Mouse (Mus musculus): ENCODE results near the gene Raf1.
A peak's percentile ranks its signal among the peaks of the same experiment; 100 is the strongest.

Gene Raf1

DNA sequence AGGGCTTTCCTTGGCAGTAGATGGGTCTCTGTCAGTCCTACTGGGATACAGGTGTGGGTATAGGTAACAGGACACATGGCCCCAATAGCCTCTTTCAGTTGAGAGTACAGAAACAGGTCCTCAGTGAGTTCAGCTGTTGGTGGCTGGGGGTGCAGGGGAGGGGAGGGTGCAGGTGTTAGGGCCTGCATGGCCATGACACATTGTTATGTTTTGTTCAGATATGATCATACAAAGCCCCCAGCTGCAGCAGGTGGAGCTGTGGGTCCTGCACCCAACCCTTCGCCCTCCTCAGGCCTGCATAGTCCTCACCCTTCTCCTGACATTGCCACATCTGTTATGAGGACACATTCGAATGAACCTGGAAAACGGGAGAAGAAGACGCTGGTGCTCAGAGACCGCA, 66.1 kb downstream of the Raf1 start:
- DNase-seq = no peak

DNA sequence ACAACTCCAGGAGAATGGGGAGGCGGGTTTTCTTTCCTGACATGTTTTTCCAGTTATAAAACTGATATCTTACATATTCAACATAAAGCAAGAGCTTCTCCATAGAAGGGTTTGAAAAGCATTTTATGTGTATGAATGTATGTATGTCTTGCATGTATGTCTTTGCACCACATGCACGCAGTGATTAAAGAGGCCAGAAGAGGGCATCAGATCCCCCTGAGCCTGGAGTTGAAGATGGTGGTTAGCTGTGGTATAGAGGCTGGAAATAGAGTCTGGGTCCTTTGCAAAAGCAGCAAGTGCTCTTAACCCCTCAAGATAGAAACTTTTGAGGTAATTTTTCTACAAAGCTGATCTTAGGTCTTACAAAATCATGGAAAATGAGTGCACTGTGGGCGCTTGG, 67.3 kb downstream of the Raf1 start:
- peak; percentile 22 for DNase-seq

DNA sequence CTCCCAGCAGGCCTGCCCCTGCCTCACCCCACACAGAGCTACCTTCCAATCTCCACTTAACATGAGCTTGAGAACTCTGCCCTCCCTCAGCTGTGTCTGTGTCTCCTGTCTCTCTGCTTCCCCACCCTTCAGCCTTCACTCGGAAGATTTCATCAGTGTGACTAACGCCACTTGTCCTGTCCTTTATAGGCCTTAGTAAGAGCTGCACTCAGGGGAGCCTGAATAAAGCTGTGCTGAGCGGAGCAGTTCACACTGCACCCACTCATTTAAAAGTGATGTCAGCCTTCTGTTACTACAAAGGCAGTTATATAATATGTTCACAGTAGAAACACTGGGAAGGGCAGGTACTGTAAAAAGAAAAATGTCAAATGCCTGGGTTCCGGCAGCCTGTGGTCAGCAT, 69.0 kb downstream of the Raf1 start:
- no peak for DNase-seq

DNA sequence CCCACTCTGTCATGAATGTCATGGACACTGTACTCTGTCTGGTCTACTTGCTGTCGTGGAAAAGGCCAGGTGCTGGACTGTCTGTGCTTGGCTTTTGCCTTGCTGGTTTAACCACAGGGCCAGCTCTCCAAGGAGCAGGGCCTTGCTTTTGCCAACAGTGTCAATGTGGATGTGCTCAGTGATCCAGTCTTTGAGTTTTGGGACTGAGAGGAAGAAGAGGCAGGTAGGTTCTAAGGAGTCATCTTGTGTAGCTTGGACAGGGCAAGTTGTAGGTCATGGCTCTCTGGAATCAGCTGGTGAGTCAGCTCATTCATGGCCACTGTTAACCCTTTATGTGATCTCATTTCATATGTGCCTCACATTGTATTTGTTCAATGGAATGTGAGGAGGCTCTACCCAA, 70.0 kb downstream of the Raf1 start:
- DNase-seq = no peak

DNA sequence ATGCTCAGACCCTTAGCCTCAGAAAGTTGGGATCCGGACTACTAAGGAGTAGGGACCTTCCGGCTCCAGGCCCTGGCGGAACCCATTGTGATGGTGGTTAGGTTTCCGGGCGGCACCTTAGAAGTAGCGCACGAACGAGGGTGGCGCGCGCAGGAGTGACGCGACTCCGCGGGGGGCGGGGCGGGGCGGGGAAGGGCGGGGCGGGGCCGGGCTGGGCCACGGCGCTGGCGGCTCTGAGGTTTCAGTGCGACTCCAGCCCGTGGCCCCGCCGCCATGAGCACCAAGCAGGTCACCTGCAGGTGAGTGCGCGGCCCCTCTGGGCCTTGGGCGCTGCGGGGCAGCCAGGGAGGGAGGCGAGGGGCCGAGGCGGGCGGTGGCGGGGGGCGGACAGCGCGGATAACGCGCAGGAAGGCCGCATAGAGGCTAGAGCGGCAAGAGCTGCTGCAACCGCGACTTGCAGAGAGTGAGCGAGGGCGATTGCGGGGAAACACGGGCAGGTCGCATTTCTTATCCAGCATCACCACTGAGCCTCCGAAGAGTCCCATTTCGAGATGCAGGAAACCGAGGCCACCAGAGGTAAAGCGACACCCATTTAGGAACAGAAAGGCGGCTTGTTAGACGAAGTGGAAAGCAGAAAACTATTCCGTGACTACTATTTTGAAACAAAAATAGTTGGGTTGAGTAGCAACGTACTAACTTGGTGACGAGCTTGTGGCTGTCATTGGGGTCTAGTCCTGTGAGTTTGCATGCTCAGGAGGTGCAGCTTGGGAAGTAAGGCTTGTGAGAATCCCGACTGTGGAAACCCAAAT, 74.5 kb downstream of the Raf1 start, which contains the start of gene Mkrn2:
TSS of gene Mkrn2 (plus strand) at position 188 of the 809 bp plus-strand sequence.
- DNase-seq = peak; percentile 88

DNA sequence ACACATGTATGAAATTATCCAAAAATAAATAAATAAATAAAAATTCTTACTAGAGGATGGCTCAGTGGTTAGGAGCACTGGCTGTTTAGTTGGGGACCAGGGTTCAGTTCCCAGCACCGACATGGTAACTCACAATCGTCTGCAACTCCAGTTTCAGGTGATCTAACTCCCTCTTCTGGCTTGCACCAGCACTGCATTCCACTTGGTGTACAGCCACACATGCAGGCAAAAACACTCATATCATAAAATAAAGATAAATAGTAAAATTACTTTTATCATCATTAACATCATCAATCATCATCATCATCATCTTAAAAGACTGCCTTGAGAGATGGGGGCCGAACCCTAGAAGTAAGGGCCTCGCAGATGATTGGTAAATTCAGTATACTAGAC, 75.1 kb downstream of the Raf1 start:
- no peak for DNase-seq

DNA sequence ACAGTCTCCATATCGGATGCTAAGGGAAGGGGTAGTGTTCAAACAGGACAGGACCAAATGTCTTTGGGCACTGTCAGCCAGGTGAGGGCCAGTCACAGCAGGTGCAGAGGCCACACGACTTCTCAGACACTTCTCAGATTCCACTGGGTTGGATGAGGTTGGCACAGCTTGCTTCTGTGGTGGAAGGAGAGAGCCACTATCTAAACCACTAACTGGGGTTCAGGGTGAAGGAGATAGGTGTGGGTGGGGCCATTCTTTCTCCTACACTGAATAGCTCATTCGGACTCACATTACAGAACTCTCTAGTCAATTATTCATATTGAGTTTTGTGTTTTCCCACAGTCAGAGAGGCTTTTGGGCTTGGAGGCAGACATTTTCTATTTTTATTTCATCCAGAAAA, 80.8 kb downstream of the Raf1 start:
- no peak for DNase-seq

DNA sequence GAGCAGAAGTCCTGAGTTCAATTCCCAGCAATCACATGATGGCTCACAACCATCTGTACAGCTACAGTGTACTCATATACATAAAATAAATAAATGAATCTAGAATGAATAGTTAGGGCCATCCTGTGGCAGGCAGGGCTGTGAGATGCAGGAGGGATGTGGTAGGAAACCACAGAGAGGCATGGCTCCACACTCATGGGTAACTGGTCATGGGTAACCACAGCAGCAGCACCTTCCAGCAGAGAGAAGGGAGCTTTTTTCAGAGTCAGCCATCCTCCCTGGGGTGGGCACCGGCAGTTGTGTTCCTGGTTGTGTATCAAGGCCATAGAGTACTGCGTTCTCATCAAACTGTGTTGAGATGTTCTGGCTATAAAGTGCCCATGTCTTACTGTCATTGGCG, 82.0 kb downstream of the Raf1 start:
- DNase-seq = no peak

DNA sequence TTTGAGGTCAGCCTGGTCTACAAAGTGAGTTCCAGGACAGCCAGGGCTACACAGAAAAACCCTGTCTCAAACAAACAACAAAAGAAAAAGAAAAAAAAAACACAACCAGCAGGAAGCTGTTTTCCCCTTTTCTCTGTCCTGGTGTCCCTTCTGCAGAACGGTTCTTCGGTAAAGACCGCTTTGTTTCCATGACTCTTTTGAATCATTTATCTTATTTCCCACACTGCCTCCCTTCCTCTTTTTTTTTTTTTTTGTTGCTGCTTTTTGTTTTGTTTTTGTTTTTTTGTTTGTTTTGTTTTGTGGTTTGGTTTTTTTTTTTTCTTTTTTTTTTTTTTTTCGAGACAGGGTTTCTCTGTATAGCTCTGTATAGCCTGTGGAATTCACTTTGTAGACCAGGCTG, 83.2 kb downstream of the Raf1 start:
- DNase-seq = no peak

DNA sequence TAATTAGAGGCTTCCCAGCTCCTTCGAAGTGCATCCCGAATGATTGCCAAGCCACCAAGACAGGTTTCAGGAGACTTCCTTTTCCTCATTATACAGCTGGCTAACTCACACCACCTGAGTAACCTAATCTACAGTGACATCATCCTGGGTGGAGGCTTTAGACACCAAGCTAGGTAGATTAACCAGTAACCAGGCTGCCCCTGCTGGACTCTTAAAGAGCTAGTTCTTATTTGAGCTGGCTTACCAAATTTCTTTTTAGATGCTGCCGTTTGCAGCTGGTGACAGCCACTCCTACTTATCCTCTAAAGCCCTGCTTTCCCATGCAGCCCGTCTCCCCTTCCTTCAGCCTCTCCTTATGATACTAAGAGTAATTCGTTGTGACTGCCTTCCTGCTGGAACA, 84.0 kb downstream of the Raf1 start, which contains the start of gene Mkrn2os:
TSS of gene Mkrn2os (minus strand) at position 119 of the 400 bp plus-strand sequence.
- no peak for DNase-seq

DNA sequence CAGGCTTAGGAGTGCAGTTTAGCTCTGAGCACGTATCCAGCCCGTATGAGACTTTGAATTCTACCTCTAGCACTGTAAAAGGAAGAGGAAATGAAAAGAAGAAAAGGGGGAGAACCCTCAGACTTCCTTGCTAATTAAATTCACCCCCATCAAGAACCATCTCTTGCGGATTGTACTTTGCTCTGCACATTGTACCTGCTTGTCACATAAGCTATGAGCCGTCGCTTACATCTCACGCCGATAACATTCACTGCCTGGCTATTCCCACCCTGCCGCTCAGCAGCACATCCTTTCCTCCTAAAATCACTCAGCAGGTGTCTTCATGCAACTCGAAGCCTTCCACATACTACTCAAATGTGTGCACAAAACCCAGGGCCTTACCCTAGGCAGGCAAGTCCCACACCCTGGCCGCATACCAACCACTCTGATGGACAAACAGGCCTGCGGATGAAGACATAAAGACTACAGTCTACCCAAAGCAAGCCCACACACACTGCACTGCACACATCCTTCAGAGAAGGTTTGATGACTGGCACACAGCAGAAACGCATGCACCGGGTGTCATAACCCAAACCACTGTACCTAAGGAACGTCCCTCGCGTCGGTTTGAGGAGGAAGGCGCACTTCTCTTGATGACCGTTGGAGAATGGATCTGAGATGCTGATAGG, 84.6 kb downstream of the Raf1 start:
- no peak for DNase-seq

DNA sequence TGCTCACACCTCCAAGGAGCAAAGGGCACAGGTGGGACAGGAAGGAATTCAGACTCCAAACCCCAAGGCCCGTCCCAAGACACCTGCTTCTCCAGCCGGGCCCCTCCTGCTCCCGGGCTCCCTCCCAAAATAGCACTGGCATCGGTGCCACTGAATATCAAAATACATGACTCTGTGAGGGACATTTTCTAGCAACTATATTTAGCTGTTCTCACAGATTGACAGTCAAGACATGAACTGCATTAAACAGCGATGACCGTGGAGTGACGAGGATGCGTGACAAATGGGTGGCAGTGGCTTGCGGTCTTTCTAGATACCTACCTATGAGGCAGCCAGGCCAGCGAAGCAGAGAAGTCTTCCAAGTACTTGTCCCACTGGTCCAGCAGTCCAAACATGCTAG, 90.1 kb downstream of the Raf1 start:
- no peak for DNase-seq

DNA sequence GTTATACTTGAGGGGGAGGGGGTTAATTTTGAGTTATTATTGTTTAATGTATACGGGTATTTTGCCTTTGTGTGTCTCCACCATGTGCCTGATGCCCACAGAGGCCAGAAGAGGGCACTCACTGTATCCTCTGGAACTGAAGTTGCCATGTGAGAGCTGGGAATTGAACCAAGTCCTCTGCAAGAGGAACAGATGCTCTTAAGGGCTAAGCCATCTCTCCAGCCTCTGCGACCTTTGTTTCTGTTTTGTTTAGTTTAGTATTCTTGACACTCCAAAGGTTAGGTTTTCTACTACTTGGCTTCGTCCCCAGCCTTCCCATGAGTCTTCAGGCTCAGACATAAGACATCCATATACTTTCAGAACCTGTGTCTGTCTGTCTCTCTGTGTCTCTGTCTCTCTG, 92.3 kb downstream of the Raf1 start:
- DNase-seq = no peak

DNA sequence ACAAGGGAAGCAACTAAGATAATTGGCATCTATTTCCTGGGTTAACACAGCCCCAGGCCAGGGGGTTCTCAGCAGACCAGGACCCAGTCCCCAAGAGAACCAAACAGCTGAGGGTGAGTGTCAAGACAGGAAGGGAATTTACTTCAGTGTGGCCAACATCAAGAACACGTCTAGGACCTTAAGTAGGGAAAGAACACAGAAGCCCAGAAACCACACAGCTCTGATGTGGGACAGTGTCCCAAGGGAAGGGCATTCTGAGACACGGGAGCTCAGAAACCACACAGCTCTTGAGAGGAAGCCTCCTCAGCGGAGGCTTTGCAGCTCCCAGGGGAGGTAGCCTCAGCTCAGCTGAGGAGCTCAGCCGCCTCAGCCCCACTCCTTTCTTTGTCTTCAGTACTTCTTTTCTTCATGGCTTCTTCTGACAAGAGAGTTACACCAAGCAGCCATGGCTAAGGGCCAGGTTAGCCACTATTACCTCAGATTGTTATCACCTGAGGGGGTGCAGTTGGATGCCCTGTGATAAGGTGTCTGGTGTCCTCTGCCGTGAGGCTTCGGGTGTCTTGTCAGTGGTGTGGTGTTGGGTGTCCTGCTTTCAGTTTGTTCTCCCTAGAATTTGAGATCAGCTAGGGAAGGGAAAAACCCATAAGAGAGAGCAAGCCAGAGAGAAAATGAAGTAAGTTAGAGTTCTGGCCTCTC, 92.9 kb downstream of the Raf1 start:
- DNase-seq = no peak

DNA sequence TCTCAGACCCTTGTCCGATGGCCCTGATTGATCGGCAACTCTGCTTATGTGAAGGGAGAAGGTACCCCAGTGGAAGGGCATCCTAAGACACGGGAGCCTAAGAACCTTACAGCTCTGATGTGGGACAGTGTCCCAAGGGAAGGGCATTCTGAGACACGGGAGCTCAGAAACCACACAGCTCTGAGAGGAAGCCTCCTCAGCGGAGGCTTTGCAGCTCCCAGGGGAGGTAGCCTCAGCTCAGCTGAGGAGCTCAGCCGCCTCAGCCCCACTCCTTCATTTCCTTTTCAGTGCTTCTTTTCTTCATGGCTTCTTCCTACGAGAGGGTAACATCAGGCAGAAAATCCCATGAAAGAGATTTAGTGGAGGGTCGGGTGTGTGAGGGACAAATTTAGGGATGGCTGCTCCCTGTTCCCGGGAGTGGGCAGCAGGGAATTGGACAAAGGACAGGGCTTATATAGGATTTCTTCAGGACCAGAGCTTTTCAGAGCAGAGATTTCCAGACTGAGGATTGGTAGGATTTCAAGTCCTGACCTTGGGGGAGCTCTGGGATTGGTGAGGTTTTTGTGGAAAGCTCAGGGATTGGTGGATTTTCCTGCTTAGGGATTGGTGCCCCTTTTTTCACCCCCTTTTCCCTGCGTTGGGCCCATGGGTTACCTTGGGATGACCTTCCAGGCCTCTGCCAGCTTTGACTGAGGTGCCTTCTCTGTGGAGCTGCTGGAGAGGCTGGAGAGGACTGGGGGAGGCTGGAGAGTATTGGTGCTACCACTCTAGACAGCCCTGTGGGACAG, 93.9 kb downstream of the Raf1 start:
- DNase-seq = no peak

DNA sequence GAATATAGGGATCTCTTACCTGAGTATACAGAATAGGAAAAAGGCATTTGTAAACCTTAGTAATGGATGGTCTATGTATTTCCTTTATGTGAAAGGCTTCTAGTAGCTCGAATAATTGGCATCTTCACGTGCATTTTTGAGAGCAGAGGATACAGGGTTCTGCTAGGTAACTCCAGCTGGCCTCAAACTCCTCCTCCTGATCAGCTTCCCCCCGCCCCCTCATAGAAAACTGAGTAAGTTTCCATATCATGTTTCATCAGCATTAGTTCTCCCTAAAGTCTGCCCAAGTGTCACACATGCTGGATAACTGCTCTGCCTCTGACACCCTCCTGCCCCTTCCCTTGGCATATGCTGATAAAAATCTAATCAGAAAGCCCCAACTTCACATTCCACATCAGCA, 95.6 kb downstream of the Raf1 start:
- no peak for DNase-seq

DNA sequence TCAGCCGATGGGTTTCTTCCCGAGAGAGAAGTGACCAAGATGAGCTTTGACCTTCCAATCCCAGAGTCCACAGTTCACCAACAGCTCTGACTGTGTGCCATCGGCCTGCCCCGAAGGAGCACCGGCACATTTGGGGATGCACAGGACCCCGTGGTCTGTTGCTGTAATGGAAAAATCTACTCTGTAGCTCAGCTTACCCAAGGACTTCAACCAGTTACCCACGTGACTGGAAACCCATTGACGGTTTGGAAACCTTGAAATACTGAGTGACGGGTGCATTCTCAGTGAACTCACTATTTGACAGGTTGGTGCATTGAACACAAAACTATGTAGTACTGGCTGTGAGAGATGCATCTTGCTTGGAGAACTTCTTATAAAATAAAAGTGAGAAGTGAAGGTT, 98.5 kb downstream of the Raf1 start:
- DNase-seq = no peak

DNA sequence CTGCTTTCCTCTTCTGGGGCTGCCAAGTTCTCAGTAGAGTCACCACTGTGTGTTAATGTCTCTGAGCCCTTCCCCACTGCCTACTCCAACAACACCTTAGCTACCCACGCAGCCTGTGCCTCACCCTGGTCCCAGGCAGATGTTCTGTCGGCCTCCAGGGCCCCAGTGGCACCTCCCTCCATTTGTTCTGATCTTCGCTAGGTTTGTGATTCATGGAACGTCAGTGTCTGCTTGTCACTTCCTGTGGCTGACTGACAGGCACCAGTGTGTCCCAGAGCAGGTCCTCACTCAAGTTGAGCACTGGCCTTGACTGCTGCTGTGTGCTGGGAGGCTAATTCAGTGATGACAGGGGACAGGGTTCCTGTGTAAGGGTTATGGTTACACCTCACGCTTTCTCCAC, 99.0 kb downstream of the Raf1 start:
- DNase-seq = no peak

DNA sequence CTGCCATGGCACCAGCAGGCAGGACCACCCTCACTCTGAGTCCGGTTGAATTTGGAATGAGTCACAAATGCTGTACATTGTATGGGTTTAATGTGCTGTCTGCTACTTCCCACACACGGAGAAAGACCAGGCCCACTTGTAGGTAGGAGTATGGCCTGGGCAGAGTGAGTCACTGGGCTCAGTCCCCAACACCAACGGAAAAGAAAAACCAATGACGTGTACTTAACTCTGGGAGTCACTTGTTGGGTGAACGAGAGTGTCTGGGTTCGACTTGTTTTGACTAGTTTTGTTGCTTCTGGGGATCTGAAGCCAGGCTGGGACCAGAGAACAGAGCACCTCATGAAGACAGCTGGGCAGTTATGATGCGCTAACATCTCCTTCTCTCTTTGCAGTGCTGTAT, 102.3 kb downstream of the Raf1 start:
- DNase-seq = no peak
